Mouse (Mus musculus) kidney, adult 8-10 months (tissue): ENCODE measurements at regions not wholly inside any gene's neighbourhood (a gene's known extent, or its start where the extent isn't known, plus 50 kb on each side); places are given as distances from the start of the nearest gene placed in this dataset.
A peak's percentile ranks its signal among the peaks of the same experiment; 100 is the strongest.

Source experiments
- DNase-seq, 2 experiments: peaks; one replicate each; pipeline ENCODE4 v3.0.0; 2022

- DNase-seq, result no peak
These were observed 1523.6 kb upstream of the Gm8797 start for GRCm38 (mm10) chr3:4226986-4227385.

- peak in 1 of 2 experiments; percentile 1 for DNase-seq
These were observed 1479.2 kb upstream of the Gm8797 start for GRCm38 (mm10) chr3:4271361-4271760.

- DNase-seq, result no peak
These were observed 1476.0 kb upstream of the Gm8797 start for GRCm38 (mm10) chr3:4274607-4275006.

- DNase-seq, result no peak
These were observed 1472.6 kb upstream of the Gm8797 start for GRCm38 (mm10) chr3:4278042-4278441.

- no peak for DNase-seq
These were observed 1470.1 kb upstream of the Gm8797 start for GRCm38 (mm10) chr3:4280366-4281020.

GRCm38 (mm10) chr3:4281092-4281491 is 1469.5 kb upstream of the Gm8797 start:
- DNase-seq, result no peak

- no peak for DNase-seq
These were observed 1463.5 kb upstream of the Gm8797 start for GRCm38 (mm10) chr3:4287141-4287540.

GRCm38 (mm10) chr3:4336441-4336840 is 1414.2 kb upstream of the Gm8797 start:
- DNase-seq, result no peak

- DNase-seq, result peak in 1 of 2 experiments; percentile 32
These were observed 1411.5 kb upstream of the Gm8797 start for GRCm38 (mm10) chr3:4339153-4339552.
